Mouse (Mus musculus): ENCODE measurements at regions not wholly inside any gene's neighbourhood (a gene's known extent, or its start where the extent isn't known, plus 50 kb on each side); places are given as distances from the start of the nearest gene placed in this dataset.

GRCm38 (mm10) chr1:159989561-159989960, 54.6 kb upstream of the 4930523C07Rik start:
- TF ChIP-seq POLR2A (IDR thresholded peaks at IDR 0.05; ENCODE audit: borderline replicate concordance, control insufficient read depth, low read depth, low read length) (no peak), CTCF (IDR thresholded peaks at IDR 0.05; ENCODE audit: control insufficient read depth, insufficient read depth, low read length) (no peak)
